Mouse (Mus musculus) kidney, adult 2 months (tissue): ENCODE results near the gene Nt5c2. TPM values are rescaled to one million over a fixed set of nuclear protein-coding genes. Genes with fewer than 3 reads are reported as not detected.

Experiments used
- DNase-seq: peaks from one replicate; pipeline ENCODE4 v3.0.0; 2021
- H3K27ac ChIP-seq: fragments of 200-500 bp; 2 replicates; pipeline ENCODE4 v1.5.1; 2012; ENCODE audit warnings: low read depth, low read length, control low read depth, inconsistent platforms; ENCODE audit not compliant: insufficient read depth
- H3K27me3 ChIP-seq: fragments of 200-500 bp; replicated peaks from 2 replicates; pipeline ENCODE4 v1.6.1; 2012; ENCODE audit warnings: mild to moderate bottlenecking, moderate library complexity, low read length, inconsistent platforms; ENCODE audit not compliant: control insufficient read depth, insufficient read depth
- H3K36me3 ChIP-seq: fragments of 200-500 bp; 2 replicates; pipeline ENCODE4 v1.6.1; 2012; ENCODE audit warnings: mild to moderate bottlenecking, moderate library complexity, low read length, inconsistent platforms; ENCODE audit not compliant: control insufficient read depth, insufficient read depth
- H3K4me1 ChIP-seq: fragments of 200-500 bp; 2 replicates; pipeline ENCODE4 v1.6.1; 2011; ENCODE audit warnings: low read length; ENCODE audit not compliant: control insufficient read depth, insufficient read depth
- H3K4me3 ChIP-seq: fragments of 200-500 bp; 2 replicates; pipeline ENCODE4 v1.5.1; 2011; ENCODE audit warnings: mild to moderate bottlenecking, low read depth, low read length, control low read depth; ENCODE audit not compliant: insufficient read depth
- CTCF ChIP-seq: fragments of 200-500 bp; conservative IDR thresholded peaks from 2 replicates; pipeline ENCODE4 v1.5.1; 2011; ENCODE audit warnings: low read depth, mild to moderate bottlenecking, control low read depth, low read length, moderate library complexity, mixed read lengths; ENCODE audit not compliant: insufficient read depth, insufficient read length
- POLR2A ChIP-seq: fragments of 200-500 bp; IDR thresholded peaks from one replicate; pipeline ENCODE4 v1.6.1; 2011; ENCODE audit warnings: low read depth, low read length, control low read depth
- WGBS: fragments of 180-500 bp; shearing (Covaris S2); methylation state at CpG from one replicate; pipeline ENCODE4 v1.1.7; 2018; 5-methylcytosine and 5-hydroxymethylcytosine counted together
- polyA plus RNA-seq: library from polyadenylated mRNA; depleted of rRNA; stranded (reverse); fragments of >200 nt; gene quantifications from 2 replicates; pipeline ENCODE4 v1.2.3, GENCODE M21; 2012

Nt5c2 gene
- polyA plus RNA-seq, 1 experiment, result 36.3 TPM

DNA sequence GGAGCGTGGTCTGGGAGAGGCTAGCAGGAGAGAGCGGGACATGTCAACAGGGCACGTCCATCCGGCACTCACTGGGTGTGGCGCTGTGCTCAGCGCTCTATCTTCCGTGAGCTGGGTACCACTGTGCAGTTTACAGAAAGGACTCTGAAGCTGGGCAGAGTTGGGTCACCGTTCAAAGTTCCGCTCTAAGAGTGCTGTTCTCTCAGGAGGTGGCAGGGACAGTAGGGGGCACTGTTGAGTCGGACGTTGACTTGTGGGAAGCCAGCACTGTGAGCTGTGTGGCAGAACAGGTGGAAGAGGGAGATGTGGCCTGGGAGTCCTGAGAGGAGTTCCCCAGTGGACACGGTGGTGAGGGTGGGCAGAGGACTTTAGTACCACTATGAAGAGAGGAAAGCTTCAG, 139.2 kb downstream of the Nt5c2 start:
- Histone ChIP-seq H3K27me3 (no peaks in the 10 kb centered on the region), H3K4me3 (no peak overlapping the region), H3K27ac (no peak overlapping the region), H3K4me1 (peaks cover 15% of the 10 kb centered on the region; the same call in 1 of the 2 replicates), H3K36me3 (no peaks in the 10 kb centered on the region)
- TF ChIP-seq CTCF (peak; percentile 96), POLR2A (no peak)
- 35% methylated on average over 12 of the region's 12 CpGs for WGBS
- DNase-seq, result peak; percentile 88

DNA sequence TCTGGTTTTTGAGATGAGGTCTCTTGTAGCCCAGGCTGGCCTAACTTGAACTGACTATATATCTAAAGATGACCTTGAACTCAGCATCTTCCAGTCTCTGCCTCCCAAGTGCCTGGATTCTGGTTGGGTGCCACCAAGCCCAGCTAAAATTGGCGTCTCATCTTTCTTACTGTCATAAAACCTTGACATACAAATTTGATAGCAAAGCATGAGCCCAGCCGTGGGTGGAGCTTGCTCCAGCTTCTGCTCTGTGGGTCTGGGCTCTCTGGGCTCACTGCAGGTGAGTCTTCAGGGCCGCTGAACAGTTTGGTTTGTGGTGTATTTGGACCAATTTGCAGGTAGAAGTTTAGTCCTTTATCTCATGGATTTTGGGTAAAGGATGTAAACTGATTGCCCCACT, 141.0 kb downstream of the Nt5c2 start:
- peaks cover 3% of the 10 kb centered on the region; the same call in 1 of the 2 replicates for H3K4me1 ChIP-seq
- no peaks in the 10 kb centered on the region for H3K27me3 ChIP-seq
- H3K27ac ChIP-seq, result no peak overlapping the region
- TF ChIP-seq CTCF (no peak), POLR2A (no peak)
- H3K36me3 ChIP-seq, result no peaks in the 10 kb centered on the region
- 83% methylated on average over 3 of the region's 3 CpGs for WGBS
- no peak for DNase-seq
- no peak overlapping the region for H3K4me3 ChIP-seq

DNA sequence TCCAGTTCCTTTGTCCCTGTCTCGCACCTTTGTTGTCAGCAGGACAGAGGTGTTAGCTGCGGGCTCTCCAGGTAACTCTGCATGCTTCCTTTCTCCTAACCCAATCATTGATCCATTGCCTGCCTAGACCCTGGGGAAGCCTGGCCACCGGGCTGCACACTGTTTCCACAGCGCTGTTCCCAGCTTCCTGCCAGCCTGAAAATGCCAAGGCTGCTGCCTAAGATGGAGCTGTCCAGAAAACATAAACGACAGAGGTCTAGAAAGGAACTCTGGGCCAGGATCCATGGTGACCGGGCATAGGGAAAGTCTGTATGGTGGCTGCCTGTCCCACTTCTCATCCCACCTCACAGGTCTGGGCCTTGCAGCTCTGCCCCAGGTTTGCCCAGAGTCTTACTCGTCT, 143.3 kb downstream of the Nt5c2 start:
- Histone ChIP-seq H3K4me1 (no peaks in the 10 kb centered on the region), H3K27me3 (no peaks in the 10 kb centered on the region), H3K27ac (no peak overlapping the region), H3K4me3 (no peak overlapping the region), H3K36me3 (no peaks in the 10 kb centered on the region)
- TF ChIP-seq POLR2A, result no peak
- TF ChIP-seq CTCF, result no peak
- WGBS, result 81% methylated on average over 7 of the region's 7 CpGs
- no peak for DNase-seq

- Histone ChIP-seq H3K27me3 (no peaks in the 10 kb centered on the region), H3K27ac (no peak overlapping the region), H3K4me3 (no peak overlapping the region), H3K36me3 (no peaks in the 10 kb centered on the region), H3K4me1 (no peaks in the 10 kb centered on the region)
- no peak for TF ChIP-seq CTCF
- WGBS, result 94% methylated on average over 4 of the region's 4 CpGs
- no peak for DNase-seq
These were observed 143.9 kb downstream of the Nt5c2 start for GRCm38 (mm10) chr19:46871096-46871495.

- H3K4me1 ChIP-seq, result no peaks in the 10 kb centered on the region
- no peak overlapping the region for H3K4me3 ChIP-seq
- H3K27ac ChIP-seq, result no peak overlapping the region
- peak; percentile 85 for DNase-seq
- TF ChIP-seq POLR2A (no peak), CTCF (peak; percentile 91)
- WGBS, result 11% methylated on average over 6 of the region's 6 CpGs
- no peaks in the 10 kb centered on the region for H3K36me3 ChIP-seq
- no peaks in the 10 kb centered on the region for H3K27me3 ChIP-seq
These were observed 145.4 kb downstream of the Nt5c2 start for GRCm38 (mm10) chr19:46869526-46869925.

GRCm38 (mm10) chr19:46869049-46869448, 145.9 kb downstream of the Nt5c2 start:
- Histone ChIP-seq H3K36me3 (no peaks in the 10 kb centered on the region), H3K4me3 (no peak overlapping the region), H3K27ac (no peak overlapping the region), H3K27me3 (no peaks in the 10 kb centered on the region), H3K4me1 (no peaks in the 10 kb centered on the region)
- DNase-seq, result no peak
- TF ChIP-seq CTCF (no peak), POLR2A (no peak)
- WGBS, result 62% methylated on average over 11 of the region's 11 CpGs

DNA sequence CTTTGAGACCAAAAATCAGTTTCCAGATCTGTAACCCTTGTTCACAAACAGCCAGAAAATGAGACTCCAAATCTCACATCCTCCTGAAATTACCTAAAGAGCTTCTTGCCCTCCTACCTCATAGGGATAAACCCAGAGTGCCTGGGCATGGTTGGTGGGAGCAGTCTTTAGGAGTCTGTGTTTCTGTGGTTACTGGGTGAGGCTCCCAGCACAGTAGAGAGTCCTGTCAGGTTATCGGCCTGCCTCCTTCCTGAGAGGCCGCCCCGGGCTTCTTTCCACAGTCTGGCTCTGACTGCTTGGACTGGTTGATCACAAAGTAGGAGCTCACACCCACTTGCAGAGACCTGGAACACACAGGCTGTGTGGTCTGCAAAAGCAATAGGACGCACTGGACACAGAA, 149.6 kb downstream of the Nt5c2 start:
- no peak overlapping the region for H3K4me3 ChIP-seq
- H3K27ac ChIP-seq, result no peak overlapping the region
- no peaks in the 10 kb centered on the region for H3K27me3 ChIP-seq
- H3K4me1 ChIP-seq, result no peaks in the 10 kb centered on the region
- no peaks in the 10 kb centered on the region for H3K36me3 ChIP-seq
- WGBS, result 76% methylated on average over 4 of the region's 4 CpGs
- no peak for DNase-seq
- no peak for TF ChIP-seq CTCF
- TF ChIP-seq POLR2A, result no peak
